Mouse (Mus musculus) olfactory bulb, adult 2 months (tissue): Measurements from ENCODE around the gene Unc5cl.

Experiments used
- CTCF ChIP-seq: fragments of 200-500 bp; IDR thresholded peaks from 2 replicates; pipeline ENCODE4 v1.5.1; 2012; ENCODE audit warnings: low read depth, mild to moderate bottlenecking, low read length, moderate library complexity; ENCODE audit not compliant: insufficient read depth
- POLR2A ChIP-seq: fragments of 200-500 bp; IDR thresholded peaks from 2 replicates; pipeline ENCODE4 v1.6.1; 2012; ENCODE audit warnings: mild to moderate bottlenecking, low read depth, low read length, moderate library complexity; ENCODE audit not compliant: insufficient read depth

DNA sequence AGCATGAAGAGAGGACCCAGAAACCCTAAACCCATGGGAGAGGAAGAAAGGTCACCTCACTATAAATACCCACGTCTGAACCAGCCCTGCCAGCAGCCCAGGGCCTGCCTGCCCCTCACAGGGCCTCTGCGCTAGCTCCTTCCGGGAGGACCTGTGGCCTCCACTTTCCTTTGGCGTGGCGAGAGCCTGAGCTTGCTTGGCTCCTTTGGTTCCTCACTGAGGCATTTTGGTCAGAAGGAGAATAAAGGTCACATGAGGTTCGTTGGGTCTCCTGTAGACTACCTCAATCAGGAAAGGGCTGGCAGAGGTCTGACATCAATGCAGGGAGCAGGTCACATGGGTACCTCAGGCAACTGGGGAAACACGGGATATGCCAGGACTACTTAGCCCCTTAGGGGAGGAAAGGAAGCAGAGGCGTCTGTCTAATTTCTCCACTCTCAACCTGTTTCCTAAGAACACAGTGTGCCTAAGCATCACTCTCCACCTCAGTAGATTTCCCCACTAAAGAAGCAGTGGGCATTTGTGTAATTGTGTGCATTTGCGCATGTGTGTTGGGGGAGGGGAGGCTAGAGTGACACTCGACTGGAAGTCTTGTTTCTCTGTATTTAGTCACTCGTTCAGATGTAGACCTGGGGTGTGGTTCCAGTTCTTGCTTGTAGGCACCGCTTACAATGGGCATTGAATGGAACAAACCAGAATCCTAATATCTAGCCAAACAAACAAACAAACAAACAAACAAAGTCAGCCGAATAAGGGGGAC, 27.5 kb upstream of the Unc5cl start:
- TF ChIP-seq CTCF: no peak
- no peak for TF ChIP-seq POLR2A
